Mouse (Mus musculus) cerebellum, adult 11 months (tissue): ENCODE measurements around the gene Crebbp.
"Not testable (repeated sequence)": the region's sequence is repeated elsewhere in the genome, so short reads cannot be mapped to it uniquely, and the experiment has no call there.

Experiments
- DNase-seq: peaks from one replicate; pipeline ENCODE4 v3.0.0; 2022

Gene Crebbp

GRCm38 (mm10) chr16:4138541-4138940 lies 75.3 kb downstream of the Crebbp start:
- no peak for DNase-seq

- DNase-seq = no peak
Observed at GRCm38 (mm10) chr16:4133754-4134153, 80.0 kb downstream of the Crebbp start.

GRCm38 (mm10) chr16:4128894-4129293 lies 84.9 kb downstream of the Crebbp start:
- no peak for DNase-seq

GRCm38 (mm10) chr16:4117072-4117471 lies 96.7 kb downstream of the Crebbp start:
- DNase-seq = no peak

- DNase-seq = no peak
Observed at GRCm38 (mm10) chr16:4100374-4100773, 113.4 kb downstream of the Crebbp start.

GRCm38 (mm10) chr16:4097521-4097920 lies 116.3 kb downstream of the Crebbp start:
- no peak for DNase-seq

GRCm38 (mm10) chr16:4096898-4097297 lies 116.9 kb downstream of the Crebbp start:
- DNase-seq = no peak

- no peak for DNase-seq
Observed at GRCm38 (mm10) chr16:4096141-4096540, 117.7 kb downstream of the Crebbp start.

GRCm38 (mm10) chr16:4087214-4087913 lies 126.4 kb downstream of the Crebbp start:
- DNase-seq = no peak

- DNase-seq = no peak
Observed at GRCm38 (mm10) chr16:4085851-4086387, 127.9 kb downstream of the Crebbp start.

GRCm38 (mm10) chr16:4085051-4085450 lies 128.7 kb downstream of the Crebbp start:
- no peak for DNase-seq

- not testable (repeated sequence) for DNase-seq
Observed at GRCm38 (mm10) chr16:4080419-4080818, 133.4 kb downstream of the Crebbp start.

GRCm38 (mm10) chr16:4079656-4080055 lies 134.1 kb downstream of the Crebbp start:
- no peak for DNase-seq

GRCm38 (mm10) chr16:4078302-4078701 lies 135.5 kb downstream of the Crebbp start:
- not testable (repeated sequence) for DNase-seq

GRCm38 (mm10) chr16:4077384-4078061 lies 136.3 kb downstream of the Crebbp start, which contains the start of gene Trap1:
TSS of gene Trap1 (minus strand) at chr16:4077827.
- peak; percentile 90 for DNase-seq

GRCm38 (mm10) chr16:4074836-4075235 lies 139.0 kb downstream of the Crebbp start:
- DNase-seq = no peak

- no peak for DNase-seq
Observed at GRCm38 (mm10) chr16:4074297-4074696, 139.5 kb downstream of the Crebbp start.

GRCm38 (mm10) chr16:4068588-4068987 lies 145.2 kb downstream of the Crebbp start:
- DNase-seq = no peak

GRCm38 (mm10) chr16:4064945-4065344 lies 148.9 kb downstream of the Crebbp start:
- DNase-seq = no peak

- no peak for DNase-seq
Observed at GRCm38 (mm10) chr16:4053811-4054210, 160.0 kb downstream of the Crebbp start.

- DNase-seq = no peak
Observed at GRCm38 (mm10) chr16:4052601-4053000, 161.2 kb downstream of the Crebbp start.

GRCm38 (mm10) chr16:4045524-4045923 lies 168.3 kb downstream of the Crebbp start:
- DNase-seq = no peak

- no peak for DNase-seq
Observed at GRCm38 (mm10) chr16:4044093-4044492, 169.7 kb downstream of the Crebbp start.

GRCm38 (mm10) chr16:4041646-4042045 lies 172.2 kb downstream of the Crebbp start:
- DNase-seq = no peak
